Mouse (Mus musculus): ENCODE results near the gene Wipf2. TPM values are rescaled to one million over a fixed set of nuclear protein-coding genes. Genes with fewer than 3 reads are reported as not detected.
A peak's percentile ranks its signal among the peaks of the same experiment; 100 is the strongest.

The Wipf2 gene
- polyA plus RNA-seq, 1 experiment: 36.5 TPM

GRCm38 (mm10) chr11:98829875-98830274 lies 33.6 kb upstream of the Wipf2 start:
- Histone ChIP-seq H3K9me3 (replicated peaks; ENCODE audit: control insufficient read depth, insufficient read depth, low read length, poor library complexity, severe bottlenecking) (no peaks in the 10 kb centered on the region), H3K36me3 (ENCODE audit: control insufficient read depth, insufficient read depth, low read length, poor library complexity, severe bottlenecking) (peaks cover 72% of the 10 kb centered on the region), H3K4me3 (ENCODE audit: low read depth, low read length) (no peak overlapping the region), H3K27ac (ENCODE audit: insufficient read depth, low read length) (no peak overlapping the region), H3K9ac (ENCODE audit: low read depth, poor library complexity, severe bottlenecking) (no peak overlapping the region), H3K4me1 (ENCODE audit: control insufficient read depth, insufficient read depth, low read length) (no peaks in the 10 kb centered on the region), H3K27me3 (ENCODE audit: control insufficient read depth, insufficient read depth, low read length, poor library complexity, severe bottlenecking) (no peaks in the 10 kb centered on the region)
- TF ChIP-seq POLR2A (IDR thresholded peaks at IDR 0.05; ENCODE audit: insufficient read depth, low read length): no peak
- no peak for TF ChIP-seq EP300 (IDR thresholded peaks at IDR 0.05; ENCODE audit: insufficient read depth, low read depth, low read length)
- no peak for TF ChIP-seq CTCF (IDR thresholded peaks at IDR 0.05; ENCODE audit: low read depth, low read length)

DNA sequence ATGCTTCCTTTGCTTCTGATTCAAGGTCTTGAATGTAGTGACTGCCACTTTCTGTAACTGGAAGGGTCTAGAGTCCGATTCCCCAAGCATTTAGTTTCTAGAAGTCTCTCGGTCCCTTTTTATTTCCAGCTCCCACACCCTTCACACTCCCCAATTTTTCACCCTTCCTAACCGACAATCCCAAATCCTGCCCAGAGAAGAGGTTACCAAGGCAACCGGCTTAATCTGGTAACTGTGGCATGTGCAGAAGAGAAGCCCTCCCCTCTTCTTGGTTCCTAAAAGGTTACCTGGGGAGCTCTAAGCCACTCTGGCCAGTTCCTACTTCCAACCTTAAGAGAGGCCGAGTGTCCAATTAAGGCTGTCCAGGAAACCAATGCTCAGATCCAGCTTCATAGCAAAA lies 28.1 kb upstream of the Wipf2 start:
- Histone ChIP-seq H3K27me3 (ENCODE audit: control insufficient read depth, insufficient read depth, low read length, poor library complexity, severe bottlenecking) (peaks cover 13% of the 10 kb centered on the region), H3K4me1 (ENCODE audit: control insufficient read depth, insufficient read depth, low read length) (no peaks in the 10 kb centered on the region), H3K9me3 (replicated peaks; ENCODE audit: control insufficient read depth, insufficient read depth, low read length, poor library complexity, severe bottlenecking) (no peaks in the 10 kb centered on the region), H3K36me3 (ENCODE audit: control insufficient read depth, insufficient read depth, low read length, poor library complexity, severe bottlenecking) (peaks cover 30% of the 10 kb centered on the region), H3K9ac (ENCODE audit: low read depth, poor library complexity, severe bottlenecking) (no peak overlapping the region), H3K4me3 (ENCODE audit: low read depth, low read length) (no peak overlapping the region), H3K27ac (ENCODE audit: insufficient read depth, low read length) (no peak overlapping the region)
- no peak for TF ChIP-seq EP300 (IDR thresholded peaks at IDR 0.05; ENCODE audit: insufficient read depth, low read depth, low read length)
- TF ChIP-seq CTCF (IDR thresholded peaks at IDR 0.05; ENCODE audit: low read depth, low read length): no peak
- no peak for TF ChIP-seq POLR2A (IDR thresholded peaks at IDR 0.05; ENCODE audit: insufficient read depth, low read length)

DNA sequence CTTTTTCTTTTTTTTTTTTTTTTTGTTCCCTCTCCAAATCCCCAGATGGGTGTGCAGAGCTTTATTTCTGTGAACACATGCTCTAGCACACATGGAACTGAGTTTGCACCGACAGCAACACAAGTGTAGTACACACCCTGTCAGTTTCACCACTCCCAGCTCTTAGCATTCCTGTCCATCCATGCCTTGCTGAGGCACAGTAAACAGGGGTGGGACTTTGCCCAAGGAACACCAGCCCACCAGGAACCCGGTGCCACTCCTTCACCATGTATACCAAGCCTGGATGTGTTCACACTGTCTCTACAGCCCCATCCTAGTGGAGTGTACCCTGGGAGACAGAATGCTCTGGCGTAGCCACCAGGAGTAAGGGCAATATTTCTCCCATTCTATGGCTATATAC lies 27.7 kb upstream of the Wipf2 start:
- H3K9me3 ChIP-seq (replicated peaks; ENCODE audit: control insufficient read depth, insufficient read depth, low read length, poor library complexity, severe bottlenecking): no peaks in the 10 kb centered on the region
- no peak for TF ChIP-seq CTCF (IDR thresholded peaks at IDR 0.05; ENCODE audit: low read depth, low read length)
- TF ChIP-seq POLR2A (IDR thresholded peaks at IDR 0.05; ENCODE audit: insufficient read depth, low read length): no peak
- H3K4me3 ChIP-seq (ENCODE audit: low read depth, low read length): no peak overlapping the region

GRCm38 (mm10) chr11:98836128-98836527 lies 27.3 kb upstream of the Wipf2 start:
- Histone ChIP-seq H3K9me3 (replicated peaks; ENCODE audit: control insufficient read depth, insufficient read depth, low read length, poor library complexity, severe bottlenecking) (no peaks in the 10 kb centered on the region), H3K36me3 (ENCODE audit: control insufficient read depth, insufficient read depth, low read length, poor library complexity, severe bottlenecking) (peaks cover 27% of the 10 kb centered on the region), H3K4me1 (ENCODE audit: control insufficient read depth, insufficient read depth, low read length) (no peaks in the 10 kb centered on the region), H3K27ac (ENCODE audit: insufficient read depth, low read length) (no peak overlapping the region), H3K27me3 (ENCODE audit: control insufficient read depth, insufficient read depth, low read length, poor library complexity, severe bottlenecking) (peaks cover 13% of the 10 kb centered on the region), H3K4me3 (ENCODE audit: low read depth, low read length) (peak overlapping the region; percentile 61), H3K9ac (ENCODE audit: low read depth, poor library complexity, severe bottlenecking) (peak overlapping the region; percentile 88)
- TF ChIP-seq EP300 (IDR thresholded peaks at IDR 0.05; ENCODE audit: insufficient read depth, low read depth, low read length) (no peak), POLR2A (IDR thresholded peaks at IDR 0.05; ENCODE audit: insufficient read depth, low read length) (no peak), CTCF (IDR thresholded peaks at IDR 0.05; ENCODE audit: low read depth, low read length) (no peak)

More for the DNA sequence above, 27.7 kb upstream of the Wipf2 start:
- Histone ChIP-seq H3K9ac (ENCODE audit: low read depth, poor library complexity, severe bottlenecking) (no peak overlapping the region), H3K27me3 (ENCODE audit: control insufficient read depth, insufficient read depth, low read length, poor library complexity, severe bottlenecking) (peaks cover 13% of the 10 kb centered on the region), H3K36me3 (ENCODE audit: control insufficient read depth, insufficient read depth, low read length, poor library complexity, severe bottlenecking) (peaks cover 30% of the 10 kb centered on the region), H3K4me1 (ENCODE audit: control insufficient read depth, insufficient read depth, low read length) (no peaks in the 10 kb centered on the region), H3K27ac (ENCODE audit: insufficient read depth, low read length) (no peak overlapping the region)

- Histone ChIP-seq H3K4me1 (ENCODE audit: control insufficient read depth, insufficient read depth, low read length) (no peaks in the 10 kb centered on the region), H3K9ac (ENCODE audit: low read depth, poor library complexity, severe bottlenecking) (peak within 1 kb of the TSS; percentile 88), H3K9me3 (replicated peaks; ENCODE audit: control insufficient read depth, insufficient read depth, low read length, poor library complexity, severe bottlenecking) (no peaks in the 10 kb centered on the region), H3K27ac (ENCODE audit: insufficient read depth, low read length) (no peak within 1 kb of the TSS), H3K36me3 (ENCODE audit: control insufficient read depth, insufficient read depth, low read length, poor library complexity, severe bottlenecking) (peaks cover 22% of the 10 kb centered on the region), H3K4me3 (ENCODE audit: low read depth, low read length) (peak within 1 kb of the TSS; percentile 92), H3K27me3 (ENCODE audit: control insufficient read depth, insufficient read depth, low read length, poor library complexity, severe bottlenecking) (peaks cover 13% of the 10 kb centered on the region)
- TF ChIP-seq POLR2A (IDR thresholded peaks at IDR 0.05; ENCODE audit: insufficient read depth, low read length) (no peak), CTCF (IDR thresholded peaks at IDR 0.05; ENCODE audit: low read depth, low read length) (no peak), EP300 (IDR thresholded peaks at IDR 0.05; ENCODE audit: insufficient read depth, low read depth, low read length) (no peak)
These were observed 26.7 kb upstream of the Wipf2 start, which contains the start of gene Rapgefl1 for GRCm38 (mm10) chr11:98836651-98837141. Gene Rapgefl1, plus strand, starts transcription at chr11:98836785.

GRCm38 (mm10) chr11:98837231-98837704 lies 26.2 kb upstream of the Wipf2 start:
- no peak for TF ChIP-seq CTCF (IDR thresholded peaks at IDR 0.05; ENCODE audit: low read depth, low read length)
- Histone ChIP-seq H3K9me3 (replicated peaks; ENCODE audit: control insufficient read depth, insufficient read depth, low read length, poor library complexity, severe bottlenecking) (no peaks in the 10 kb centered on the region), H3K27ac (ENCODE audit: insufficient read depth, low read length) (no peak overlapping the region), H3K27me3 (ENCODE audit: control insufficient read depth, insufficient read depth, low read length, poor library complexity, severe bottlenecking) (peaks cover 13% of the 10 kb centered on the region), H3K4me3 (ENCODE audit: low read depth, low read length) (peak overlapping the region; percentile 92), H3K4me1 (ENCODE audit: control insufficient read depth, insufficient read depth, low read length) (no peaks in the 10 kb centered on the region), H3K36me3 (ENCODE audit: control insufficient read depth, insufficient read depth, low read length, poor library complexity, severe bottlenecking) (peaks cover 16% of the 10 kb centered on the region), H3K9ac (ENCODE audit: low read depth, poor library complexity, severe bottlenecking) (peak overlapping the region; percentile 88)
